Mouse (Mus musculus) forebrain, embryonic 14.5 days (tissue): ENCODE results near the gene Olfr1366. TPM values are rescaled to one million over a fixed set of nuclear protein-coding genes. Genes with fewer than 3 reads are reported as not detected.

Experiments used
- ATAC-seq: fragments of 200-750 bp; cut with Nextera tagmentation; 2 replicates; pipeline ENCODE4 v1.8.0; 2017; ENCODE audit warnings: mild to moderate bottlenecking, moderate library complexity
- DNase-seq: peaks from one replicate; pipeline ENCODE4 v3.0.0-alpha.2; 2015; ENCODE audit warnings: low spot score
- H3K27ac ChIP-seq: fragments of 300-500 bp; sonication (generic); 2 replicates; pipeline ENCODE4 v1.5.1; 2014; ENCODE audit warnings: low read depth, mild to moderate bottlenecking, control low read depth, low read length, moderate library complexity
- H3K27me3 ChIP-seq: fragments of 300-500 bp; sonication (generic); replicated peaks from 2 replicates; pipeline ENCODE4 v1.6.1; 2014; ENCODE audit warnings: low read length, control low read depth, mixed read lengths; ENCODE audit not compliant: control insufficient read depth, insufficient read depth
- H3K36me3 ChIP-seq: fragments of 300-500 bp; sonication (generic); 2 replicates; pipeline ENCODE4 v1.6.1; 2014; ENCODE audit warnings: low read length, control low read depth; ENCODE audit not compliant: control insufficient read depth, insufficient read depth
- H3K4me1 ChIP-seq: fragments of 300-500 bp; sonication (generic); 2 replicates; pipeline ENCODE4 v1.6.1; 2014; ENCODE audit warnings: antibody characterized with exemption, low read length, control low read depth; ENCODE audit not compliant: control insufficient read depth, insufficient read depth
- H3K4me2 ChIP-seq: fragments of 300-500 bp; sonication (generic); 2 replicates; pipeline ENCODE4 v1.6.1; 2014; ENCODE audit warnings: mild to moderate bottlenecking, control low read depth, low read length
- H3K4me3 ChIP-seq: fragments of 300-500 bp; sonication (generic); 2 replicates; pipeline ENCODE4 v1.5.1; 2014; ENCODE audit warnings: low read depth, low read length, control low read depth
- H3K9ac ChIP-seq: fragments of 300-500 bp; sonication (generic); 2 replicates; pipeline ENCODE4 v1.6.1; 2014; ENCODE audit warnings: mild to moderate bottlenecking, low read length, control low read depth, moderate library complexity
- H3K9me3 ChIP-seq: fragments of 300-500 bp; sonication (generic); replicated peaks from 2 replicates; pipeline ENCODE4 v1.6.1; 2016; ENCODE audit warnings: low read length, control low read depth, mixed read lengths; ENCODE audit not compliant: control insufficient read depth
- WGBS: fragments of 180-500 bp; shearing (Covaris S2); extraction: QIAGEN DNeasy Blood & Tissue Kit; methylation state at CpG from one replicate; pipeline ENCODE4 v1.1.7; 2014; 5-methylcytosine and 5-hydroxymethylcytosine counted together
- polyA plus RNA-seq: library from polyadenylated mRNA; unstranded; fragments of >200 nt; fragmentation: Nextera tagmentation; extraction: Ambion mirVana; gene quantifications from 2 replicates; pipeline ENCODE4 v1.2.1, GENCODE M21; 2014

Olfr1366 gene
- polyA plus RNA-seq: 0.10 and 0.20 TPM in 2 replicates

DNA sequence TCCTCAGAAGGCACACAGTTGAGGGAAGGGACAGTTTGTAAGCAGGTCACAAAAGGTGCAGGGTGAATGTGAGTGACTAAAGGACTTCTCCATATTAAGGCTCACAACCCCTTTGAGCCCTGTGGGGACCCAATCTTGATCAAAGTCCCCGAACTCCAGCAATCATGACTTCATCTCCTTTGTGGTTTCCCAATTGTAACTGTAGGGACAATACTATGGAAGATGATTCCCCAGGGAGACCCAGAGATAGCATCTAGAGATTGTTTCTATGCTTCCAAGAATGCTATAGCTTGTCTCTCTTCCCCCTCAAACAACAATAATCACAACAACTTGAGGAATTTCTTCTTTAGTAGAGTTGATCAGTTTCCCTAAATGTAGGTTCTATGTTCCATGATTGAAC, at the start of gene Olfr1366:
Olfr1366 (minus strand) TSS at position 101 of the 400 bp plus-strand sequence.
- H3K4me3 ChIP-seq: no peak within 1 kb of the TSS
- WGBS: 75% methylated on average over 1 of the region's 1 CpGs
- H3K4me1 ChIP-seq: no peaks in the 10 kb centered on the region
- DNase-seq (no peak), ATAC-seq (no peak)
- H3K36me3 ChIP-seq: no peaks in the 10 kb centered on the region
- H3K4me2 ChIP-seq: no peak within 1 kb of the TSS
- H3K9me3 ChIP-seq: no peaks in the 10 kb centered on the region
- no peak within 1 kb of the TSS for H3K27ac ChIP-seq
- H3K9ac ChIP-seq: no peak within 1 kb of the TSS
- H3K27me3 ChIP-seq: no peaks in the 10 kb centered on the region

DNA sequence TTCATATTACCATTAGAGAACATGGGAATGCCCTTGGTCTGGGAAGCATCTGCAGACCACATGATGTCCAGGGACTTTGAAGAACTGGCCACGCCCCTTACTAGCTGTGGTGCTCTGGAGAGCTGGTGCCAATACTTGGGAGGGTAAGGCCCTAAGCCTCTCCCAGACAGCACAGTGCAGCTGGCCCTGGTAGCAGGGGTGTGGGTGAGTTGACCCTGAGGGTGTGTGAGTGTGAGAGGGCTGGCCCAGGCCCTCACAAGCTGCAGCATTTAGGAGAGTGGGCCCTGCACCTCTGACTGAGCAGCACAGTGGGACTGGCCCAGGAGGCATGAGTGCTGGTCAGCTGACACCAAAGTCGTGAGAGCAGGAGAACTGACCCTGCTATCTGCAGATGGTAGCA, 49.0 kb upstream of the Olfr1366 start:
- no peaks in the 10 kb centered on the region for H3K27me3 ChIP-seq
- no peaks in the 10 kb centered on the region for H3K36me3 ChIP-seq
- H3K9ac ChIP-seq: no peak overlapping the region
- no peaks in the 10 kb centered on the region for H3K4me1 ChIP-seq
- 75% methylated on average over 2 of the region's 2 CpGs for WGBS
- H3K4me3 ChIP-seq: no peak overlapping the region
- no peak for DNase-seq
- no peak overlapping the region for H3K27ac ChIP-seq
- no peak overlapping the region for H3K4me2 ChIP-seq
- ATAC-seq: no peak
- H3K9me3 ChIP-seq: no peaks in the 10 kb centered on the region

DNA sequence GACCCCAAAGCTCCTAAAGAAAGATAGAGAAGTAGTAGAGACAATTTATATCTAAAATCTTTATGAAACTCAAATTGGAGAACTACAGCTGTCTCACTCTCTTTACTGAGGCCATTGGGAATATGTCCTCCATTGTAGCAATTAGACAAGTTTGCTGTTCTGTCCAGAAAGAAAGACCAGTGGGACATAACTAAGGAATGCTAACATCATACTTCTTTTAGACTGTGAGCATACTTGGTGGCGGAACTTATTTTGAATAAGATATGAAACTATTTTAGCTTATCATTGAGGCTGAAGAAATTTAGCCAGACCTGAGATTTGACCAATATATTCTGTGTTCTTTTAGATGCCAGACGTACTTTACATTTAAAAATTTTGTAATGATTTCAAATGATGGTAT, 39.1 kb upstream of the Olfr1366 start, which contains the start of gene Olfr1364:
Olfr1364 (minus strand) TSS at position 101 of the 400 bp plus-strand sequence.
- Histone ChIP-seq H3K9me3 (no peaks in the 10 kb centered on the region), H3K27me3 (no peaks in the 10 kb centered on the region), H3K4me2 (no peak within 1 kb of the TSS), H3K27ac (no peak within 1 kb of the TSS), H3K4me3 (no peak within 1 kb of the TSS), H3K36me3 (no peaks in the 10 kb centered on the region), H3K9ac (no peak within 1 kb of the TSS), H3K4me1 (no peaks in the 10 kb centered on the region)
- ATAC-seq (no peak), DNase-seq (no peak)
- 88% methylated on average over 2 of the region's 2 CpGs for WGBS

DNA sequence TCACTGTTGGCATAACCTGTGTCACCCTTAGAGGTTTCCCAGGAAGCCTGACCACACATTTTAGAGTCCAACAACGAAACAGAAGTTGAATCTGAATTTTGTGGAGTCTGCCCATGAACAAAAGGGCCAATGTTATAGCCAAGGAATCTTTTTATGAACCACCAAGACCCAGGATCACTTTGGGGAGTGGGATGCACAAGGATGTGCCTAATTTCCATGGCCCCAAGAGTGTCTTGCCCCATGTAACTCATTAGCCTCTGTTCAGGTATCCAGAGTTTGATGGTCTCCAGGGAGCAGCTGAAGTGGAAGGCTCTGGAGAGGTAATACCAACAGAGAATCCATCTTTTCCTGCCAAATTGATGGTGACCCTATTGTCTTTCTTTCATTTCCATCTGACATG, 17.2 kb upstream of the Olfr1366 start, which contains the start of gene Olfr1535:
Olfr1535 (minus strand) TSS at position 101 of the 400 bp plus-strand sequence.
- Histone ChIP-seq H3K9me3 (no peaks in the 10 kb centered on the region), H3K36me3 (no peaks in the 10 kb centered on the region), H3K4me1 (no peaks in the 10 kb centered on the region), H3K4me3 (no peak within 1 kb of the TSS), H3K9ac (no peak within 1 kb of the TSS), H3K27ac (no peak within 1 kb of the TSS), H3K4me2 (no peak within 1 kb of the TSS), H3K27me3 (no peaks in the 10 kb centered on the region)
- no peak for DNase-seq
- 69% methylated on average over 1 of the region's 1 CpGs for WGBS
- ATAC-seq: no peak

DNA sequence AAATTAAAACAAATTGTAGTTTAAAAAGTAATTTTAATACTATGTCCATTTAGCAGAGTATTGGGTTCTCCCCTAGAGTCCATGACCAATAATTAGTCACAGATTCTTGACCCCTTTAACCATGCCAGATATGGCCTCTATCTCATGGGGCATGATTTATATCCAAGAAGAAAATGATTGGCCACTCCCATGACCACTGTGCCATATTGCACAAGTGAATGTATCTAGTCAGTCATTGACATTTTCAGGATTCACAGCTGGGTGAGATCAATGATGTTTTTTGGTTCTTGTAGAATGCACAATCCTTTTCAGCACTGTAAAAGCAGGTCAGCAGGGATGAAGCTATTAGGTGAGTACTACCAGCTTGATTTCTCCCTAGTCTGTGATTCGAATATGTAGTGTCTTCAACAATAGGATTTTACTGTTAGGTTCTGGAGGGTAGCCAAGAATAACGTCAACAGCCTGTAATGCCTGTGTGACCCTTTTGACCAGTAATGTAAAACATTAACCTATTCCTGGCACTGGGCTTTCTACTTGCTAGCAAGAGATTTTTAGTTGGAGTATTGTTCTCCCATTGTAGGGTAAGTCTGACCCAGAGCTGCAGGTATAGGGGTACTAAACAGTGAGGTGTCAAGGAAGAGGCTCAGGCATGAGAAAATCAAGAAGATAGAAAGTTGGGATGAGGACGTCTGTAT, 8.0 kb upstream of the Olfr1366 start:
- no peak for ATAC-seq
- 67% methylated on average over 3 of the region's 3 CpGs for WGBS

DNA sequence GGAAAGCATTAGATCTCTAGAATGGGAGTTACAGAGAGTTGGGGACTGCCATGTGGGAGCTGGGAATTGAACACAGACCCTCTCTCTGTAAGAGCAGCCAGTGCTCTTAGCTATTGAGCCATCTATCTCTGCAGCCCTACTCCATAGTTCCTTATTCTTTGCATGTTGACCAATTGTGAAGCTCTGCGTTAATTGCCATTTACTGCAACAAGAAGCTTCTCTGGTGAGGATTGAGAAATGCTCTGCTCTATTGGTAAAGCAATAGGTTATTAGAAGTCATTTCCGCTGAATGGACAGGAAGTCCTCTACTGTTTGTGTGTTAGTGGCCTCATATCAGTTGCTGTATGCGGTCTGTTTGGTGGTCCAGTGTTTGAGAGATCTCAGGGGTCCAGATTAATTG, 6.9 kb upstream of the Olfr1366 start:
- DNase-seq (no peak), ATAC-seq (no peak)
- H3K9me3 ChIP-seq: no peaks in the 10 kb centered on the region
- no peak overlapping the region for H3K4me2 ChIP-seq
- no peaks in the 10 kb centered on the region for H3K36me3 ChIP-seq
- no peak overlapping the region for H3K9ac ChIP-seq
- WGBS: 90% methylated on average over 3 of the region's 3 CpGs
- no peaks in the 10 kb centered on the region for H3K27me3 ChIP-seq
- no peak overlapping the region for H3K4me3 ChIP-seq
- H3K27ac ChIP-seq: no peak overlapping the region
- no peaks in the 10 kb centered on the region for H3K4me1 ChIP-seq

More for the DNA sequence above, 8.0 kb upstream of the Olfr1366 start:
- Histone ChIP-seq H3K36me3 (no peaks in the 10 kb centered on the region), H3K27me3 (no peaks in the 10 kb centered on the region), H3K9me3 (no peaks in the 10 kb centered on the region), H3K4me3 (no peak overlapping the region), H3K27ac (no peak overlapping the region), H3K4me2 (no peak overlapping the region), H3K4me1 (no peaks in the 10 kb centered on the region), H3K9ac (no peak overlapping the region)
- no peak for DNase-seq

DNA sequence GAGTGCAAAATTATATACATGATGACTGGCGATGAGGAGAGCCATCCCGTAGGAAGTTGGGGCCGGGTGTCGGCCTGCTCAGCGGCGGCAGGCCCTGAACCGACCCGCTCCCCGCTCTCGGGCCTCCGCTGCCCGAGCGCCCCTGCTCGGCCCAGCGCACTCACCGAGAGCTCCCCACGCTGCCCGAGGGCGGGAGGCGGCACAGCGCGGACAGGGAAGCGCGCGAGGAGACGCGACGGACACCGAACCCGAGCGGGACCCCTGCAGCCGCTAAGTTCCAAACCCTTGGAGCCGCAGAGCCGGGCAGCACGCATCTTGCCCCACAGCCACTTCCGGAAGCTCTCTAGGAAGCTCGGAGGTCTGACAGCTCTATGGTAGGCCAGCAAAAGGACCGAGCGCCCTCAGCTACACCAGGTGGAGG, 11.8 kb downstream of the Olfr1366 start, which contains the start of gene Zkscan8:
Zkscan8 (minus strand) TSS at position 340 of the 421 bp plus-strand sequence.
- peaks cover 9% of the 10 kb centered on the region for H3K4me1 ChIP-seq
- H3K9me3 ChIP-seq: no peaks in the 10 kb centered on the region
- peak within 1 kb of the TSS; percentile 82 for H3K4me3 ChIP-seq
- peak; percentile 89 for DNase-seq
- H3K36me3 ChIP-seq: peaks cover 10% of the 10 kb centered on the region
- H3K4me2 ChIP-seq: peak within 1 kb of the TSS; percentile 70
- no peaks in the 10 kb centered on the region for H3K27me3 ChIP-seq
- peak within 1 kb of the TSS; percentile 82 for H3K27ac ChIP-seq
- under 1% methylated on average over 39 of the region's 39 CpGs for WGBS
- H3K9ac ChIP-seq: peak within 1 kb of the TSS; percentile 93
- ATAC-seq: peak; percentile 99

DNA sequence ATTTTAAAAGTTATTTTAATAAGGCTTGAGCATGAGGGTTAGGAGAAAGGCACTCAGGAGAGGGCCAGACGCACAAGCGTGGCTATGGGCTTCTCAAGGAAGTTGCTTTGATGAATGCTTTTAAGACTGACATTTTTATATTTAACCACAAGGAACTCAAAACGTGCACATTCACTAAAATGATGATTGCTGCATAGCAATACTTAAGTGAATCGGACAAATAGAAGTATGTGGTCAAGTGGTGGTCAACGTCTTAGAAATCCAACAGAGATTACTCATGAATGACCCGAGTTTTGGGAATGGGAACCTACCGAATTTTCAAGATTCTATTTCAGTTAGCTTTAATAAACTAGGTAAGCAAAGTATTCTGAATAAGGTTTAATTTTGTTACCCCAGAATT, 12.5 kb downstream of the Olfr1366 start:
- H3K4me2 ChIP-seq: peak overlapping the region; percentile 70
- H3K4me1 ChIP-seq: peaks cover 9% of the 10 kb centered on the region
- peaks cover 15% of the 10 kb centered on the region for H3K36me3 ChIP-seq
- 55% methylated on average over 7 of the region's 7 CpGs for WGBS
- H3K9me3 ChIP-seq: no peaks in the 10 kb centered on the region
- DNase-seq (no peak), ATAC-seq (no peak)
- H3K27ac ChIP-seq: no peak overlapping the region
- H3K9ac ChIP-seq: peak overlapping the region; percentile 25
- no peaks in the 10 kb centered on the region for H3K27me3 ChIP-seq
- H3K4me3 ChIP-seq: peak overlapping the region; percentile 82

DNA sequence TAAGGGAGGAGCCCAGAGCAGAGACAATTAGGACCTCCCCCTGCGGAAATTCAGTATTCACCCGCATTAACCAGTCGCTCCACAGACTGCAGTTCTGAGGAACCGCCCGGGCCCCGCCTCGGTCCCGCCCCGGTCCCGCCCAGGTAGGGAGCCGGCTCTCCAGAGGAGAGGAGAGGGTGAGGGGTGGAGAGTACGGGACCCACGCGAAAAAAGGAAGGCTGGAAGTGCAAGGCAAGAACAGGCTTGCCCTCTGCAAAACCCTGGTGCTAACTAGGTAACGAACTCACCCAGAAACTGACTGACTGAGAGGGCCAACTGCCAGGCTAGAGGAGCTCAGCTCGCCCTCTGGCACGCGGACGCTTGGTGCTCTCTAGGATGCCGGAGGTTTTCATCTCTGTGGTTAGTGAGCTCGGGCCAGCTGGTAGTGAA, 36.4 kb downstream of the Olfr1366 start:
- peak overlapping the region; percentile 47 for H3K4me3 ChIP-seq
- ATAC-seq: peak; percentile 100
- H3K9me3 ChIP-seq: no peaks in the 10 kb centered on the region
- WGBS: under 1% methylated on average over 21 of the region's 21 CpGs
- no peaks in the 10 kb centered on the region for H3K27me3 ChIP-seq
- H3K36me3 ChIP-seq: no peaks in the 10 kb centered on the region
- DNase-seq: peak; percentile 89
- peak overlapping the region; percentile 62 for H3K9ac ChIP-seq
- H3K4me2 ChIP-seq: peak overlapping the region; percentile 51
- H3K27ac ChIP-seq: peak overlapping the region; percentile 74
- H3K4me1 ChIP-seq: no peaks in the 10 kb centered on the region
